Comparison of ENCODE assay signal across 8 mouse cellular contexts in genomic region chr5:143908926-143909325, GRCm38 (mm10). TPM values are rescaled to one million over a fixed set of nuclear protein-coding genes. Genes with fewer than 3 reads are reported as not detected.
A peak's percentile ranks its signal among the peaks of the same experiment; 100 is the strongest.
DNase-seq lines count a peak whose midpoint lies in the region; ATAC-seq lines count a peak whose summit lies in the region.

No protein-coding gene starts in this region.

- no peaks in the 10 kb centered on the region for H3K9me3 ChIP-seq in forebrain, embryonic 11.5 days (ENCODE audit: control insufficient read depth, low read length)
- H3K9me3 ChIP-seq in liver, embryonic 13.5 days (replicated peaks): no peaks in the 10 kb centered on the region

- H3K27ac ChIP-seq in forebrain, embryonic 11.5 days (ENCODE audit: low read depth, low read length): peak overlapping the region; percentile 70
- peak overlapping the region; percentile 97 for H3K27ac ChIP-seq in liver, embryonic 13.5 days

- 4% methylated on average over 9 of the region's 9 CpGs for WGBS in forebrain, embryonic 11.5 days
- WGBS in liver, embryonic 13.5 days (ENCODE audit: insufficient replicate concordance): 2% methylated on average over 9 of the region's 9 CpGs

- H3K27me3 ChIP-seq in forebrain, embryonic 11.5 days (ENCODE audit: control insufficient read depth, insufficient read depth, low read length): no peaks in the 10 kb centered on the region
- H3K27me3 ChIP-seq in liver, embryonic 13.5 days: no peaks in the 10 kb centered on the region

- no peaks in the 10 kb centered on the region; the same call in 1 of the 2 replicates for H3K36me3 ChIP-seq in forebrain, embryonic 11.5 days (ENCODE audit: control insufficient read depth, insufficient read depth, low read length)
- peaks cover 43% of the 10 kb centered on the region for H3K36me3 ChIP-seq in liver, embryonic 13.5 days

- peak; percentile 9 for DNase-seq in embryo, embryonic 11 days
- DNase-seq in embryo, embryonic 10 days (ENCODE audit: low spot score): no peak
- DNase-seq in CD4-positive helper T cell, adult 2 months (ENCODE audit: low read depth, low spot score): peak; percentile 8
- no peak for DNase-seq in forebrain, embryonic 11.5 days (ENCODE audit: low spot score)
- peak; percentile 28 for DNase-seq in liver, embryonic 13.5 days
- no peak for DNase-seq in urinary bladder, postnatal 25 days (ENCODE audit: low spot score)
- DNase-seq in layer of hippocampus, adult 18-20 months (ENCODE audit: low spot score in 2 of 2): no peak
- DNase-seq in layer of hippocampus, postnatal 10 days (ENCODE audit: low spot score in 2 of 2): no peak

- peak overlapping the region; percentile 62 for H3K4me3 ChIP-seq in forebrain, embryonic 11.5 days (ENCODE audit: low read depth, low read length)
- H3K4me3 ChIP-seq in liver, embryonic 13.5 days (replicated peaks): peak overlapping the region; percentile 76

- peaks cover 6% of the 10 kb centered on the region; the same call in 1 of the 2 replicates for H3K4me1 ChIP-seq in forebrain, embryonic 11.5 days (replicated peaks; ENCODE audit: control insufficient read depth, insufficient read depth, low read length)
- H3K4me1 ChIP-seq in liver, embryonic 13.5 days (replicated peaks): peaks cover 50% of the 10 kb centered on the region

- H3K4me2 ChIP-seq in forebrain, embryonic 11.5 days (ENCODE audit: low read depth, low read length, severe bottlenecking): peak overlapping the region; percentile 80
- H3K4me2 ChIP-seq in liver, embryonic 13.5 days: peak overlapping the region; percentile 91

- H3K9ac ChIP-seq in forebrain, embryonic 11.5 days (ENCODE audit: low read length): peak overlapping the region; percentile 71
- peak overlapping the region; percentile 82 for H3K9ac ChIP-seq in liver, embryonic 13.5 days

- ATAC-seq in forebrain, embryonic 11.5 days (replicated peaks; ENCODE audit: low FRiP score): no peak
- ATAC-seq in liver, embryonic 13.5 days (ENCODE audit: low read depth): peak; percentile 44

RNA-seq across cellular contexts. Expression of gene Aimp2, which starts 0.7 kb away (rescaled TPM):
- 109 and 110 TPM in 2 replicates for polyA plus RNA-seq in forebrain, embryonic 11.5 days (2014; fragmentation: Nextera tagmentation; extraction: Ambion mirVana)
- 68.9 and 73.2 TPM in 2 replicates for polyA plus RNA-seq in liver, embryonic 13.5 days (2015; fragmentation: Nextera tagmentation; extraction: Ambion mirVana)
- total RNA-seq in layer of hippocampus, adult 18-20 months (2021): 10 to 100 TPM; 31.8 to 32.8 TPM
- 10 to 100 TPM; 45.1 to 46.1 TPM for total RNA-seq in layer of hippocampus, postnatal 10 days (2021)

RNA-seq across cellular contexts. Expression of gene Pms2, which starts 0.8 kb away (rescaled TPM):
- 41.5 and 42.2 TPM in 2 replicates for polyA plus RNA-seq in forebrain, embryonic 11.5 days (2014; fragmentation: Nextera tagmentation; extraction: Ambion mirVana)
- polyA plus RNA-seq in liver, embryonic 13.5 days (2015; fragmentation: Nextera tagmentation; extraction: Ambion mirVana): 16.9 and 21.5 TPM in 2 replicates
- 10 to 100 TPM; 13.5 to 14.0 TPM for total RNA-seq in layer of hippocampus, adult 18-20 months (2021)
- total RNA-seq in layer of hippocampus, postnatal 10 days (2021): 10 to 100 TPM; 19.3 to 21.5 TPM

RNA-seq across cellular contexts. Expression of gene Ankrd61, which starts 11.4 kb away (rescaled TPM):
- polyA plus RNA-seq in forebrain, embryonic 11.5 days (2014; fragmentation: Nextera tagmentation; extraction: Ambion mirVana): 0.55 TPM in 2 replicates
- 0.32 and 0.36 TPM in 2 replicates for polyA plus RNA-seq in liver, embryonic 13.5 days (2015; fragmentation: Nextera tagmentation; extraction: Ambion mirVana)
- total RNA-seq in layer of hippocampus, adult 18-20 months (2021): not detected
- under 1 TPM in 1 of 2 experiments, not detected in 1; 0.25 TPM for total RNA-seq in layer of hippocampus, postnatal 10 days (2021)

RNA-seq across cellular contexts. Expression of gene Gm42421, which starts 19.0 kb away (rescaled TPM):
- polyA plus RNA-seq in forebrain, embryonic 11.5 days (2014; fragmentation: Nextera tagmentation; extraction: Ambion mirVana): 0.83 and 1.4 TPM in 2 replicates
- polyA plus RNA-seq in liver, embryonic 13.5 days (2015; fragmentation: Nextera tagmentation; extraction: Ambion mirVana): 0.41 TPM in 1 of 2 replicates, not detected in the other
- 1 to 10 TPM; 1.6 TPM for total RNA-seq in layer of hippocampus, adult 18-20 months (2021)
- 1 to 10 TPM in 1 of 2 experiments, under 1 TPM in 1; 0.80 to 3.3 TPM for total RNA-seq in layer of hippocampus, postnatal 10 days (2021)

RNA-seq across cellular contexts. Expression of gene Rsph10b, which starts 23.9 kb away (rescaled TPM):
- 0.73 and 0.79 TPM in 2 replicates for polyA plus RNA-seq in forebrain, embryonic 11.5 days (2014; fragmentation: Nextera tagmentation; extraction: Ambion mirVana)
- polyA plus RNA-seq in liver, embryonic 13.5 days (2015; fragmentation: Nextera tagmentation; extraction: Ambion mirVana): 0.17 and 0.56 TPM in 2 replicates
- 1 to 10 TPM; 2.5 to 2.8 TPM for total RNA-seq in layer of hippocampus, adult 18-20 months (2021)
- 1 to 10 TPM; 5.5 to 6.9 TPM for total RNA-seq in layer of hippocampus, postnatal 10 days (2021)

Comparison
In these comparisons a context has a peak if more than half of its experiments do, and no peak if none do; other contexts are left out.
1. DNase-seq: peak in embryo, embryonic 11 days (single experiment), CD4-positive helper T cell, adult 2 months (single experiment) and liver, embryonic 13.5 days (single experiment); none in embryo, embryonic 10 days (single experiment), forebrain, embryonic 11.5 days (single experiment), urinary bladder, postnatal 25 days (single experiment), layer of hippocampus, adult 18-20 months (0 of 2) and layer of hippocampus, postnatal 10 days (0 of 2).